ENCODE assay signal across 9 mouse cellular contexts in the genomic region with DNA sequence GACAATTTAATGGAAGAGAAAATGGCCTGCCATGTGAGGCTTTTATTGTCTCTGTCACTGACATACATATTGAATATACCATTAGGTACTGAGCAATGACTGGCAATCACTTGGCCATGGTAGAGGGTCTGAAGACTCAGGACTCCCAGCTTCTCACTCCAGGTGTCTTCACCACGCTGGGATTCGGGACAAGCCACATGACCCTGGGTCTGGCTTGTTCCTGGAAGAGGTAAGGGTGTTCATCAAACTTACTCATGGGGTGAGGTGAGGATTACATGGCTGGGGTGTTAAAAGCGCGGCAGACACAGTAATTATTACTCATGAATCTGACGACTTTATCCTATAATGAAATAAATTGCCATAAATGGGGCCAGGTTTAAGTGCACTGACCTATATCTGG. TPM values are rescaled to one million over a fixed set of nuclear protein-coding genes. Genes with fewer than 3 reads are reported as not detected.
DNase-seq lines count a peak whose midpoint lies in the region; ATAC-seq and TF ChIP-seq lines count a peak whose summit lies in the region.
"Had no signal": no experiment of that assay in that cellular context is flagged by ENCODE, and none has a peak within 500 bp of the region (broad histone marks: within the 10 kb centered on the region; RNA-seq: fewer than 3 reads in every experiment).

No protein-coding gene starts in this region.

- no peaks in the 10 kb centered on the region for H3K9me3 ChIP-seq in heart, embryonic 15.5 days (replicated peaks)
- H3K9me3 ChIP-seq in embryonic facial prominence, embryonic 11.5 days (replicated peaks; ENCODE audit: control insufficient read depth, low read length): no peaks in the 10 kb centered on the region
- no peaks in the 10 kb centered on the region for H3K9me3 ChIP-seq in hindbrain, postnatal 0 days (ENCODE audit: low read length)
- no peaks in the 10 kb centered on the region for H3K9me3 ChIP-seq in midbrain, embryonic 15.5 days

- no peak for TF ChIP-seq CTCF in hindbrain, postnatal 0 days (IDR thresholded peaks at IDR 0.05; ENCODE audit: low read depth)

- DNase-seq in heart, adult 9 months (ENCODE audit: low spot score in 2 of 2): no peak
- no peak for DNase-seq in embryonic facial prominence, embryonic 11.5 days (ENCODE audit: low spot score)
- no peak for DNase-seq in hindbrain, postnatal 0 days (ENCODE audit: low spot score)
- no peak for DNase-seq in urinary bladder, postnatal 4 days (ENCODE audit: low spot score in 2 of 2)
- no peak for DNase-seq in layer of hippocampus, adult 9-11 months
- DNase-seq in natural killer cell, adult 2 months (ENCODE audit: low spot score in 2 of 2): no peak

- H3K27me3 ChIP-seq in heart, embryonic 15.5 days: no peaks in the 10 kb centered on the region
- H3K27me3 ChIP-seq in embryonic facial prominence, embryonic 11.5 days (ENCODE audit: control insufficient read depth, insufficient read depth, low read length): no peaks in the 10 kb centered on the region
- no peaks in the 10 kb centered on the region for H3K27me3 ChIP-seq in hindbrain, postnatal 0 days (ENCODE audit: insufficient read depth, low read length)
- H3K27me3 ChIP-seq in midbrain, embryonic 15.5 days (replicated peaks): no peaks in the 10 kb centered on the region
- H3K27me3 ChIP-seq: CH12.LX had no signal

- 62% methylated on average over 5 of the region's 5 CpGs for WGBS in heart, embryonic 15.5 days
- 45% methylated on average over 5 of the region's 5 CpGs for WGBS in embryonic facial prominence, embryonic 11.5 days
- WGBS in hindbrain, postnatal 0 days: 58% methylated on average over 5 of the region's 5 CpGs
- WGBS in midbrain, embryonic 15.5 days: 49% methylated on average over 5 of the region's 5 CpGs

- H3K4me3 ChIP-seq in heart, embryonic 15.5 days: peak overlapping the region; percentile 81
- H3K4me3 ChIP-seq in embryonic facial prominence, embryonic 11.5 days (ENCODE audit: low read depth, low read length): peak overlapping the region; percentile 94
- peak overlapping the region; percentile 52 for H3K4me3 ChIP-seq in hindbrain, postnatal 0 days (ENCODE audit: low read length)
- peak overlapping the region; percentile 89 for H3K4me3 ChIP-seq in midbrain, embryonic 15.5 days

- H3K36me3 ChIP-seq in heart, embryonic 15.5 days: no peaks in the 10 kb centered on the region
- H3K36me3 ChIP-seq in embryonic facial prominence, embryonic 11.5 days (replicated peaks; ENCODE audit: control insufficient read depth, insufficient read depth, low read depth, low read length): no peaks in the 10 kb centered on the region
- no peaks in the 10 kb centered on the region for H3K36me3 ChIP-seq in hindbrain, postnatal 0 days (ENCODE audit: insufficient read depth, low read length)
- H3K36me3 ChIP-seq in midbrain, embryonic 15.5 days (replicated peaks): no peaks in the 10 kb centered on the region

- no peak for ATAC-seq in heart, embryonic 15.5 days (replicated peaks; ENCODE audit: insufficient number of reproducible peaks, insufficient read depth, low FRiP score, low read depth)
- no peak; the same call in 1 of the 2 replicates for ATAC-seq in embryonic facial prominence, embryonic 11.5 days (replicated peaks; ENCODE audit: insufficient number of reproducible peaks, low FRiP score, low TSS enrichment, low read depth)
- ATAC-seq in hindbrain, postnatal 0 days: no peak
- peak; percentile 22 for ATAC-seq in midbrain, embryonic 15.5 days (replicated peaks)

- H3K4me2 ChIP-seq in heart, embryonic 15.5 days: peak overlapping the region; percentile 89
- H3K4me2 ChIP-seq in embryonic facial prominence, embryonic 11.5 days (ENCODE audit: low read depth, low read length): peak overlapping the region; percentile 66
- H3K4me2 ChIP-seq in hindbrain, postnatal 0 days (ENCODE audit: low read depth, low read length): peak overlapping the region; percentile 67
- H3K4me2 ChIP-seq in midbrain, embryonic 15.5 days: peak overlapping the region; percentile 67

- no peak overlapping the region for H3K27ac ChIP-seq in heart, embryonic 15.5 days
- H3K27ac ChIP-seq in embryonic facial prominence, embryonic 11.5 days (replicated peaks; ENCODE audit: low read depth, low read length): no peak overlapping the region
- H3K27ac ChIP-seq in hindbrain, postnatal 0 days: no peak overlapping the region
- no peak overlapping the region; the same call in 1 of the 2 replicates for H3K27ac ChIP-seq in midbrain, embryonic 15.5 days

- H3K9ac ChIP-seq in heart, embryonic 15.5 days: peak overlapping the region; percentile 80; the same call in 1 of the 2 replicates
- no peak overlapping the region; the same call in 1 of the 2 replicates for H3K9ac ChIP-seq in embryonic facial prominence, embryonic 11.5 days (replicated peaks; ENCODE audit: low read length)
- H3K9ac ChIP-seq in hindbrain, postnatal 0 days (replicated peaks; ENCODE audit: low read length): peak overlapping the region; percentile 58
- no peak overlapping the region for H3K9ac ChIP-seq in midbrain, embryonic 15.5 days

- H3K4me1 ChIP-seq in heart, embryonic 15.5 days (replicated peaks): peaks cover 13% of the 10 kb centered on the region
- H3K4me1 ChIP-seq in embryonic facial prominence, embryonic 11.5 days (ENCODE audit: control insufficient read depth, insufficient read depth, low read length): no peaks in the 10 kb centered on the region; the same call in 1 of the 2 replicates
- H3K4me1 ChIP-seq in hindbrain, postnatal 0 days (ENCODE audit: insufficient read depth, low read length): no peaks in the 10 kb centered on the region
- peaks cover 14% of the 10 kb centered on the region for H3K4me1 ChIP-seq in midbrain, embryonic 15.5 days

RNA-seq across cellular contexts. Expression of a gene that starts 0.4 kb away (rescaled TPM):
- 27.4 and 38.7 TPM in 2 replicates for polyA plus RNA-seq in heart, embryonic 15.5 days (2015; fragmentation: Nextera tagmentation; extraction: Ambion mirVana)
- polyA plus RNA-seq in embryonic facial prominence, embryonic 11.5 days (2014; fragmentation: Nextera tagmentation; extraction: Ambion mirVana): 114 TPM in 2 replicates
- 20.3 and 27.9 TPM in 2 replicates for total RNA-seq in hindbrain, postnatal 0 days (2014; rRNA removed)
- polyA plus RNA-seq in hindbrain, postnatal 0 days (2015; fragmentation: Nextera tagmentation; extraction: Ambion mirVana): 44.7 and 45.2 TPM in 2 replicates
- polyA plus RNA-seq in midbrain, embryonic 15.5 days (2015; fragmentation: Nextera tagmentation; extraction: Ambion mirVana): 69.4 and 69.6 TPM in 2 replicates

Comparison
In these comparisons a context has a peak if more than half of its experiments do, and no peak if none do; other contexts are left out.
1. H3K9ac ChIP-seq: peak in heart, embryonic 15.5 days (single experiment) and hindbrain, postnatal 0 days (single experiment); none in embryonic facial prominence, embryonic 11.5 days (single experiment) and midbrain, embryonic 15.5 days (single experiment).
2. Peak in every context shown above with its lines, with median percentiles within 50 percentile points of each other: H3K4me2 ChIP-seq and H3K4me3 ChIP-seq.